Mouse (Mus musculus) G1E (cell line): ENCODE measurements at regions not wholly inside any gene's neighbourhood (a gene's known extent, or its start where the extent isn't known, plus 50 kb on each side); places are given as distances from the start of the nearest gene placed in this dataset.

Experiments
- CTCF ChIP-seq: IDR thresholded peaks from 2 replicates; pipeline ENCODE4 v1.5.1; 2012; ENCODE audit warnings: low read depth, low read length, inconsistent platforms, mixed read lengths
- GATA1 ChIP-seq: IDR thresholded peaks from 2 replicates; pipeline ENCODE4 v1.6.1; 2012; ENCODE audit warnings: borderline replicate concordance, low read length, inconsistent platforms, mixed read lengths
- GATA2 ChIP-seq: IDR thresholded peaks from 2 replicates; pipeline ENCODE4 v1.6.1; 2012; ENCODE audit warnings: low read depth, low read length, inconsistent platforms, borderline replicate concordance
- POLR2AphosphoS5 ChIP-seq: IDR thresholded peaks from 2 replicates; pipeline ENCODE4 v1.6.1; 2012; ENCODE audit warnings: low read depth, low read length, inconsistent platforms; ENCODE audit not compliant: insufficient replicate concordance
- TAL1 ChIP-seq: conservative IDR thresholded peaks from 2 replicates; pipeline ENCODE4 v1.6.1; 2012; ENCODE audit warnings: low read depth, low read length, inconsistent platforms, mixed read lengths

GRCm38 (mm10) chr8:109310670-109311386, 183.0 kb upstream of the Pmfbp1 start:
- TF ChIP-seq CTCF: no peak
- TF ChIP-seq POLR2AphosphoS5: no peak
- TF ChIP-seq TAL1: no peak
- no peak for TF ChIP-seq GATA1
- no peak for TF ChIP-seq GATA2
